Mouse (Mus musculus) hindbrain, embryonic 15.5 days (tissue): ENCODE measurements around the gene Ttn. TPM values are rescaled to one million over a fixed set of nuclear protein-coding genes. Genes with fewer than 3 reads are reported as not detected.

Experiments used
- ATAC-seq: fragments of 200-750 bp; cut with Nextera tagmentation; 2 replicates; pipeline ENCODE4 v1.8.0; 2017; ENCODE audit warnings: low read depth, moderate number of reproducible peaks, moderate TSS enrichment; ENCODE audit not compliant: low FRiP score
- H3K27ac ChIP-seq: fragments of 300-500 bp; sonication (generic); replicated peaks from 2 replicates; pipeline ENCODE4 v1.5.1; 2015; ENCODE audit warnings: mild to moderate bottlenecking, inconsistent platforms
- H3K27me3 ChIP-seq: fragments of 300-500 bp; sonication (generic); 2 replicates; pipeline ENCODE4 v1.6.1; 2015; ENCODE audit warnings: control low read depth, inconsistent platforms
- H3K36me3 ChIP-seq: fragments of 300-500 bp; sonication (generic); 2 replicates; pipeline ENCODE4 v1.6.1; 2015; ENCODE audit warnings: control low read depth, inconsistent platforms
- H3K4me1 ChIP-seq: fragments of 300-500 bp; sonication (generic); replicated peaks from 2 replicates; pipeline ENCODE4 v1.6.1; 2015; ENCODE audit warnings: control low read depth, inconsistent platforms
- H3K4me2 ChIP-seq: fragments of 300-500 bp; sonication (generic); 2 replicates; pipeline ENCODE4 v1.6.1; 2015; ENCODE audit warnings: moderate library complexity, mild to moderate bottlenecking, inconsistent platforms
- H3K4me3 ChIP-seq: fragments of 300-500 bp; sonication (generic); 2 replicates; pipeline ENCODE4 v1.5.1; 2015; ENCODE audit warnings: mild to moderate bottlenecking, inconsistent platforms
- H3K9ac ChIP-seq: fragments of 300-500 bp; sonication (generic); 2 replicates; pipeline ENCODE4 v1.6.1; 2015; ENCODE audit warnings: inconsistent platforms
- H3K9me3 ChIP-seq: fragments of 300-500 bp; sonication (generic); 2 replicates; pipeline ENCODE4 v1.6.1; 2016; ENCODE audit warnings: control low read depth, inconsistent platforms
- WGBS: fragments of 180-500 bp; shearing (Covaris S2); methylation state at CpG from one replicate; pipeline ENCODE4 v1.1.7; 2015; 5-methylcytosine and 5-hydroxymethylcytosine counted together
- polyA plus RNA-seq: library from polyadenylated mRNA; unstranded; fragments of >200 nt; fragmentation: Nextera tagmentation; extraction: Ambion mirVana; gene quantifications from 2 replicates; pipeline ENCODE4 v1.2.1, GENCODE M21; 2015

Ttn gene
- polyA plus RNA-seq, 1 experiment from 2014 or later = 0.30 TPM

DNA sequence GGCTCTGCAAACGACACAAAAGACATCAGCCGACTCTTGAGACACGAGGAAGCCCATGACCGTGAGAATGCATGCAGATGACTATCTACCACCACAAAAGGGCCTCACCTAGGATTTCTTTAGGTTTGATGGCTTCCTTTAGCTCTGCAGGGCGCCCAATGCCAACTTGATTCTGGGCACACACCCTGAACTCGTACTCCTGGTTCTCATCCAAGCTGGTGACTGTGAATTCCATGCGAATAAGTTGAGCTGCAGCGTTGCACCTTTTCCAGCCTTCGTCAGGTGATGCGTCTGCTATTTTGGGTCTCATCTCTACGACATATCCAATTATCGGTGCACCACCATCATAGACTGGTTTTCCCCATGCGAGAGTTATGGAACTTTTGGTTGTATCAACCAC, 217.8 kb downstream of the Ttn start:
- no peaks in the 10 kb centered on the region for H3K4me1 ChIP-seq
- no peak overlapping the region for H3K9ac ChIP-seq
- no peak overlapping the region for H3K4me3 ChIP-seq
- H3K9me3 ChIP-seq = no peaks in the 10 kb centered on the region
- H3K27ac ChIP-seq = no peak overlapping the region
- H3K36me3 ChIP-seq = no peaks in the 10 kb centered on the region
- no peaks in the 10 kb centered on the region for H3K27me3 ChIP-seq
- no peak for ATAC-seq
- H3K4me2 ChIP-seq = no peak overlapping the region
- 93% methylated on average over 13 of the region's 13 CpGs for WGBS

DNA sequence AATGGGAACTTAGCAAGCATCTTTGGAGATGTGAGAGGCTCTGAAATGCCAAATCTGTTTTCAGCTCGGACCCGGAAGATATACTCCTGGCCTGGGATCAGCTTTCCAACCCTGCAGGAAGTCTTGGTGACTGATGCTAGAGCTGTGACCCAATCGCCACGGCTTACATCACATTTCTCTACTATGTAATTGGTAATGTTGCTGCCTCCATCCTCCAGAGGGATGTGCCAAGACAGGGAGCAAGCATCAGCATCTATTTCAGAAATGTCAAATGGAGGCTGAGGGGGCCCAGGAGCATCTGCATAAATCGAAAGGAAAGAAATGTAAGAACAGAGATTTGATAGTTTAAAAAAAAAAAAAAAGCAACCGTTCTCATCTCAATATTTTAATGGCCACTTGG, 220.2 kb downstream of the Ttn start:
- Histone ChIP-seq H3K36me3 (no peaks in the 10 kb centered on the region), H3K9me3 (peaks cover 14% of the 10 kb centered on the region; the same call in 1 of the 2 replicates), H3K4me2 (no peak overlapping the region), H3K4me3 (no peak overlapping the region), H3K9ac (no peak overlapping the region), H3K27me3 (no peaks in the 10 kb centered on the region), H3K27ac (no peak overlapping the region), H3K4me1 (no peaks in the 10 kb centered on the region)
- 92% methylated on average over 6 of the region's 6 CpGs for whole genome bisulfite sequencing
- no peak for ATAC-seq

DNA sequence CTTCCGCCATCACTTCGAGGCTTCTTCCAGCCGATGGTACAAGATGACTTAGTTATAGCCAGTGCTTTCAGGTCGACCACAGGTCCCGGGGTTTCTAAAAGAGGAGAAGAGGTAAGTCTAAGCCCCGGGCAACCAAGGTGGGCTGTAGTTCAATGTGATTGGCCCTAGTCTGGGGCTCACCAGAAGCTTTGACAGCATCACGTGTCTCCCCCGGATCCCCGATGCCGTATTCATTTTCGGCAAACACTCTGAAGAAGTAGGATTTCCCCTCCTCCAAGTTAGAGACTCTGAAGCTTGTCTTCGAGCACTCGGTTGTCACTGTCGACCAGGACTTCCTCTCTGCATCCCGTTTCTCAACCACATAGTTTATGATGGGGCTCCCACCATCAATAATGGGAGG, 225.9 kb downstream of the Ttn start:
- Histone ChIP-seq H3K27ac (no peak overlapping the region), H3K4me1 (no peaks in the 10 kb centered on the region), H3K9me3 (peaks cover 14% of the 10 kb centered on the region; the same call in 1 of the 2 replicates), H3K4me2 (no peak overlapping the region), H3K36me3 (no peaks in the 10 kb centered on the region), H3K9ac (no peak overlapping the region), H3K4me3 (no peak overlapping the region), H3K27me3 (no peaks in the 10 kb centered on the region)
- 94% methylated on average over 15 of the region's 15 CpGs for whole genome bisulfite sequencing
- ATAC-seq = no peak

DNA sequence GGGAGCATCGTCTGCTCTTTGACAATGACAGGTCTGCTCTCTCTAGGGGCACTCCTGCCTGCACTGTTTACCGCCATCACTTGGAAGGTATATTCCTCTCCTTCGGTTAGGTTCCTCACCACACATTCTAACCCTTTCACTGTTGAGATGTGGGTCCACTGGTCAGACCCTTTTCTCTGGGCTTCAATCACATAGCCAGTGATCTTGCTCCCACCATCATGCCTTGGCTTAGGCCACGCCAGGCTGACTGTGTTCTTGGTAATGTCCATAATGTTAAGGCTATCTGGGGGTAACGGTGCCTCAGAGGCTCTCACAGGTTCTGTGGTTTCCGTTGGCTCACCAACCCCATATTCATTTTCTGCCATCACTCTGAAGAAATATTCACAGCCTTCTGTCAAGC, 230.4 kb downstream of the Ttn start:
- H3K4me2 ChIP-seq = no peak overlapping the region
- no peaks in the 10 kb centered on the region for H3K4me1 ChIP-seq
- H3K9me3 ChIP-seq = peaks cover 18% of the 10 kb centered on the region
- H3K27ac ChIP-seq = no peak overlapping the region
- H3K4me3 ChIP-seq = no peak overlapping the region
- no peaks in the 10 kb centered on the region; the same call in 1 of the 2 replicates for H3K36me3 ChIP-seq
- no peak overlapping the region for H3K9ac ChIP-seq
- WGBS = 95% methylated on average over 6 of the region's 6 CpGs
- no peak for ATAC-seq
- no peaks in the 10 kb centered on the region for H3K27me3 ChIP-seq

DNA sequence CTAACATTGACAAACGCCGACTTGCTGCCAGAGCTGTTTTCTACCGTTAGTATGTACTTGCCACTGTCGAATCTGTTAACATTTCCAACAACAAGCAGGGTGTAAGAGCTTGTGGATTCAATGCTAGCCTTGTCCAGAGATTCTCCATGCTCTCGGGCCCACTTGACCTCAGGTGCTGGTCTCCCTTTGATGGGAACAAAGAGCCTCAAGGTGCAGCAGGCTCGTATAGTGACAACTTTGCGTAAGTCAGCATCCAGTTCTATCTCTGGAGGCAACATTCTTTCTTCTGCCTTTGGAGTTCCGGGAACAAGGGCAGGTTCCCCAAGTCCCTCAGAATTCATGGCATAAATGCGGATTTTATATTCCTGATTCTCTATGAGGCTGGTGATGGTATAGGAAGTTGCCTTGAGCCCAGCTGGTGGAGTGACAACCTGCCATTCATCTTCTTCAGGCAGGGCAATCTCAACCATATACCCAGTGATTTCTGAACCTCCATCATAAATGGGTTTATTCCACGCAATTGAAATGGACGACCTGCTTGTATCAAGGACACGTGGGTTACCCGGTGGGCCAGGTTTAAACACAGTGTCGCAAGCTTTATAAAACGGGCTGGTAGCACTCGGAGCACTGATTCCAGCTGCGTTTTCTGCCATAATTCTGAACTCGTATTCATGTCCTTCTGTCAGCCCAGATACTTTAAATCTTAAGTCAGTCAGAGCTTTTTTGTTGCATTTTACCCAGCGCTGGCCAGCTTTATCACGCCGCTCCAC, 232.8 kb downstream of the Ttn start:
- Histone ChIP-seq H3K27ac (no peak overlapping the region), H3K4me2 (no peak overlapping the region), H3K27me3 (no peaks in the 10 kb centered on the region), H3K9me3 (peaks cover 39% of the 10 kb centered on the region), H3K4me1 (no peaks in the 10 kb centered on the region), H3K36me3 (peaks cover 5% of the 10 kb centered on the region; the same call in 1 of the 2 replicates), H3K4me3 (no peak overlapping the region), H3K9ac (no peak overlapping the region)
- 96% methylated on average over 21 of the region's 21 CpGs for WGBS
- ATAC-seq = no peak

DNA sequence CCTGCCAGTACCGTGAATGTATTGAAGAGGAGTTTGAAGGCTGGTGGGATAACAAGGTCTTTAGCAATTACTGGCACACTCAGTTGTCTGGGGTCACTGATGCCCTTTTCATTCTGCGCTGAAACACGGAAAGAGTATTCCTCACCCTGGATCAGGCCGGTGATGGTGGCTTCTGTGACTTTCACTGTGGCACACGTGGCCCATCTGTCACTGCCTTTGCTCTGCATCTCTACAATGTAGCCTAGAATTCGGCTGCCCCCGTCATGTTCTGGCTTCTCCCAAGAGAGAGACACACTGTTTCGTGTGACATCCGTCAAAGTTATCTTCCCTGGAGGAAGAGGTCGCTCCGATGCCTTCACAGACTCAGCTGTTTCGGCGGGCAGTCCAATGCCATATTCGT, 233.7 kb downstream of the Ttn start:
- Histone ChIP-seq H3K9ac (no peak overlapping the region), H3K4me2 (no peak overlapping the region), H3K9me3 (peaks cover 46% of the 10 kb centered on the region), H3K27me3 (no peaks in the 10 kb centered on the region), H3K36me3 (peaks cover 5% of the 10 kb centered on the region; the same call in 1 of the 2 replicates), H3K27ac (no peak overlapping the region), H3K4me3 (no peak overlapping the region), H3K4me1 (no peaks in the 10 kb centered on the region)
- 94% methylated on average over 14 of the region's 14 CpGs for WGBS
- ATAC-seq = no peak

DNA sequence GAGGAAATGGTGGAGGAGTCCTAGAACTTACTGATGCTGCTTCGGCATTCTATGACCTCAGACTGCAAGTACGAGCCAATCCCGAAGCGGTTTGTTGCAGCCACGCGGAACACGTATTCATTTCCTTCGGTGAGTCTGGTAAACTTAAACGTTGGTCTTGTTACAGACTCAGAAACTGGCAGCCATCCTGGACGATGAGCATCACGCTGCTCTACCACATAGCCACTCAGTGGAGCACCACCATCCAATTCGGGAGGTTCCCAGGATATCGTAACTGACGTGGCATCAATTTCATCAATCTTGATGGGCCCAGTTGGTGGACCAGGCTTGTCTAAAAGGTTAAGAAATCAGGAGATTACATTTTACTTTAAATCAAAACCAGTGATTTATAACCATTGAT, 262.7 kb downstream of the Ttn start:
- no peak overlapping the region for H3K9ac ChIP-seq
- H3K27me3 ChIP-seq = no peaks in the 10 kb centered on the region
- no peak overlapping the region for H3K4me2 ChIP-seq
- no peaks in the 10 kb centered on the region for H3K4me1 ChIP-seq
- no peak for ATAC-seq
- no peak overlapping the region for H3K27ac ChIP-seq
- H3K4me3 ChIP-seq = no peak overlapping the region
- H3K36me3 ChIP-seq = peaks cover 75% of the 10 kb centered on the region
- 98% methylated on average over 14 of the region's 14 CpGs for WGBS
- peaks cover 35% of the 10 kb centered on the region for H3K9me3 ChIP-seq

DNA sequence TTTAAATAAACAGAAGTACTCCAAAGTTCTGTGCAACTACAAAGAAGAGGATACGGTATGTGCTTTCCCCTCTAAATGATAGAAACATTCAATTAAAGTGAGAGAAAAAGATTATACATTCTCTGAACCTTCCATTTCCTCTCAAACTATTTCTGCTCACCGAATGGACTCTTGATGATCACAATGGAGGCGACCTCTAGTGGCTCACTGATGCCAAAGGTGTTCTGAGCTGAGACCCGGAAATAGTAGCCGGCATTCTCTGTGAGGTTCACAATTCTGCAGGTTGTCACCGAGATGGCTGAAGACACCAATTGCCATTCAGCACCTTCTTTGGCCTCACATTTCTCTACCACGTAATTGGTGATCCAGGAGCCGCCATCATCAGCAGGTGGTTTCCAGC, 267.4 kb downstream of the Ttn start:
- H3K9me3 ChIP-seq = peaks cover 44% of the 10 kb centered on the region
- no peaks in the 10 kb centered on the region for H3K27me3 ChIP-seq
- 80% methylated on average over 8 of the region's 8 CpGs for WGBS

DNA sequence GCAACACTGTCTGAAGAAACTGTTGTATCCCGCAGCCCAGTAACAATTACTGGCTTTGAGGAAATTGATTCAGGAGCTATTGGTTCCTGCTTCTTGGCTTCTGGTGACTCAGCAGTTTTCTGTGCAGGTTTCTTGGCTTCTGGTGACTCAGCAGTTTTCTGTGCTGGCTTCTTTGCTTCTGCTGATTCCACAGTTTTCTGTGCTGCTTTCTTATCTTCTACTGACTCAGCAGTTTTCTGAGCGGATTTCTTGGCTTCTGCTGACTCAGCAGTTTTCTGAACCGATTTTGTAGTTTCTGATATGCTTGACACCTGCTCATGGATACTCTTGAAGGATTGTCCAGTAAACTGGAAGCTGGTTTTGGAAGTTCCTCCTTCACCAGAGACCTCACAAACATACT, 273.8 kb downstream of the Ttn start:
- WGBS = 91% methylated on average over 3 of the region's 3 CpGs
- H3K4me2 ChIP-seq = no peak overlapping the region
- no peaks in the 10 kb centered on the region for H3K27me3 ChIP-seq
- H3K4me1 ChIP-seq = no peaks in the 10 kb centered on the region
- H3K27ac ChIP-seq = no peak overlapping the region
- ATAC-seq = no peak
- peaks cover 22% of the 10 kb centered on the region for H3K9me3 ChIP-seq
- H3K4me3 ChIP-seq = no peak overlapping the region
- peaks cover 39% of the 10 kb centered on the region for H3K36me3 ChIP-seq
- H3K9ac ChIP-seq = no peak overlapping the region

More for the DNA sequence above, 267.4 kb downstream of the Ttn start:
- Histone ChIP-seq H3K36me3 (peaks cover 84% of the 10 kb centered on the region), H3K4me1 (no peaks in the 10 kb centered on the region), H3K27ac (no peak overlapping the region), H3K4me3 (no peak overlapping the region), H3K4me2 (no peak overlapping the region), H3K9ac (no peak overlapping the region)
- ATAC-seq = no peak

DNA sequence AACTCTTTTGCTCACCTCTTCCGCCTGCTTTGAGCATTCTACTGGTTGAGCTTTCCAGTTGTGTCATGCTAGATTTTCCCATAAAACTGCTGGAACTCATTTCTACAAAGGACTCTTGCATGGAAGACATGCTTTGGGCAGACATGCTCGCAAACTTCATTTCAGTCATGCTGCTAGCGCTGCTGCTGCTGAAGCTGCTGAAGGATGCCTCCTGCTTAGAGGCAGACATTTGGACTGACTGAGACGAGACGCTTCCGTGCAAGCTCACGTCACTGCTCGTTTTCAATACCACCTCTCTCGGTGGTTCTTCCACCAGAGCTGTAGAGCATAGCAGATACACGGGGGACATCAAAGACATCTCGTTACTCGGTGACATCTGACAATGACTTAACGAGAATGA, 276.7 kb downstream of the Ttn start:
- Histone ChIP-seq H3K4me3 (no peak overlapping the region), H3K4me2 (no peak overlapping the region), H3K9ac (no peak overlapping the region), H3K27me3 (no peaks in the 10 kb centered on the region), H3K36me3 (peaks cover 18% of the 10 kb centered on the region), H3K27ac (no peak overlapping the region), H3K9me3 (peaks cover 11% of the 10 kb centered on the region), H3K4me1 (no peaks in the 10 kb centered on the region)
- 80% methylated on average over 13 of the region's 13 CpGs for WGBS
- ATAC-seq = no peak

DNA sequence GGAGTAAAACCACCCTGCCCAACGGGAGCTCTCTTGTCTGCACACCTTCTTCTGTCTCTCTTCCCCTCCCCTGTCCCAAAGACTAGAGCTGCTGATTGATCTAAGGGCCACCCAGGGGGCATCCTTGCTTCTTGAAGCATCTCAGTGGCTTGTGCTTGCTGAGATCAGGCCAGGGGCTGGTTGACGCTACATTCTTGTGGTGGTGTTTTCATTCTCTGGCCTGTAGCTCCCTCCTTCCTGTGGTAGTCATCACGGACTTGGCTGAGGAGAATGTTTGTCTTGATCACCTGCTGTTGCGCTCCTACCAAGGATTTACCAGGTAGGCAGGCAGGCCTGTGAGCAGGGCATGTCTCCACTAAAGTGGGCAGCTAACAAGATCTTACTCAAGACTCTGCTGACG, 279.6 kb downstream of the Ttn start:
- H3K36me3 ChIP-seq = peaks cover under 1% of the 10 kb centered on the region; the same call in 1 of the 2 replicates
- H3K27me3 ChIP-seq = no peaks in the 10 kb centered on the region
- no peaks in the 10 kb centered on the region for H3K4me1 ChIP-seq
- H3K27ac ChIP-seq = no peak overlapping the region
- 83% methylated on average over 5 of the region's 5 CpGs for WGBS
- no peak overlapping the region for H3K4me3 ChIP-seq
- no peak for ATAC-seq
- H3K4me2 ChIP-seq = no peak overlapping the region
- H3K9me3 ChIP-seq = no peaks in the 10 kb centered on the region
- H3K9ac ChIP-seq = no peak overlapping the region

DNA sequence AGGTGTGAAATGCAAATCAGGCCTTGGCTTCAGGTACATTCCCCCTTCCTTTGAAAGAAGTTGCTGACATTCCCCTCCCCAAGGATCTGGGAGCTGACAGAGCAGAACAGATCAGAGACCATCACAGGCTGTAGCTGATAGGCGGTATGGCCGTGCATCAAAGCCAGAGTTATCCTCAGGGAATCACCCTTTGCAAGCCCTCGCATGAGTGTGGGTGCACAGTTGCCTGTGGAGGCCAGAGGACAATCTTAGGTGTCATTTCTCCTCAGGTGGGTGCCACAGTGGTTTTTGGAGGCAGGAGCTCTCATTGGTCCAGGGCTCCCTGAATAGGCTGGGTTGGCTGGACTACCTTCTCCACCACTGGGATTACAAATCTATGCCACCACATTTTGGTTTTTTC, 280.2 kb downstream of the Ttn start:
- 90% methylated on average over 3 of the region's 3 CpGs for whole genome bisulfite sequencing
- Histone ChIP-seq H3K4me2 (no peak overlapping the region), H3K4me3 (no peak overlapping the region), H3K36me3 (peaks cover 6% of the 10 kb centered on the region; the same call in 1 of the 2 replicates), H3K27ac (no peak overlapping the region), H3K9ac (no peak overlapping the region), H3K4me1 (no peaks in the 10 kb centered on the region), H3K9me3 (no peaks in the 10 kb centered on the region), H3K27me3 (no peaks in the 10 kb centered on the region)
- ATAC-seq = no peak

DNA sequence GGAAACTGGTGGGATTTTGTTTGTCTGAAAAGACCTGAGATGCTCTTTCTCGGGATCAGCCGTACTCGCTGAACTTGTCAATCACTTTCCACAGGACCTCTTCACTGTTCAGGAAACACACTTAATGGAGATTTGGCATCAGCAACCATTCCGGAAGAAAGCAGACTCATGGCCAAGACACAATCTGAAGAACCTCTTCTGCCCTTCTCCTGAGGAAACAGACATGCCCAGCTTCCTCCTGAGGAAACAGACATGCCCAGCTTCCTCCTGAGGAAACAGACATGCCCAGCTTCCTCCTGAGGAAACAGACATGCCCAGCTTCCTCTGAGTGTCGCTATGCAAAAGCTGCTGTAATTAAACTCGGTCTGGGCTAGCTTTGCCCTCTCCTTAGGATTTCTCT, 287.1 kb downstream of the Ttn start:
- Histone ChIP-seq H3K4me3 (no peak overlapping the region), H3K4me2 (no peak overlapping the region), H3K9ac (no peak overlapping the region), H3K4me1 (no peaks in the 10 kb centered on the region), H3K36me3 (peaks cover 56% of the 10 kb centered on the region), H3K27me3 (no peaks in the 10 kb centered on the region), H3K27ac (no peak overlapping the region), H3K9me3 (no peaks in the 10 kb centered on the region)
- 84% methylated on average over 6 of the region's 6 CpGs for WGBS
- ATAC-seq = no peak
